Mouse (Mus musculus) frontal cortex, adult 2 months (tissue): ENCODE results near the gene Ldlrad3. TPM values are rescaled to one million over a fixed set of nuclear protein-coding genes. Genes with fewer than 3 reads are reported as not detected.

Experiments
- DNase-seq, 2 experiments: peaks; one replicate each; pipeline ENCODE4 v3.0.0; 2022; ENCODE audit warnings: low spot score in 1 of 2; ENCODE audit errors: extremely low spot score in 1 of 2
- polyA plus RNA-seq: library from polyadenylated mRNA; depleted of rRNA; stranded (reverse); fragments of >200 nt; gene quantifications from 2 replicates; pipeline ENCODE4 v1.2.3, GENCODE M21; 2012; rRNA removed

Gene Ldlrad3
- polyA plus RNA-seq, 1 experiment: 12.1 TPM

DNA sequence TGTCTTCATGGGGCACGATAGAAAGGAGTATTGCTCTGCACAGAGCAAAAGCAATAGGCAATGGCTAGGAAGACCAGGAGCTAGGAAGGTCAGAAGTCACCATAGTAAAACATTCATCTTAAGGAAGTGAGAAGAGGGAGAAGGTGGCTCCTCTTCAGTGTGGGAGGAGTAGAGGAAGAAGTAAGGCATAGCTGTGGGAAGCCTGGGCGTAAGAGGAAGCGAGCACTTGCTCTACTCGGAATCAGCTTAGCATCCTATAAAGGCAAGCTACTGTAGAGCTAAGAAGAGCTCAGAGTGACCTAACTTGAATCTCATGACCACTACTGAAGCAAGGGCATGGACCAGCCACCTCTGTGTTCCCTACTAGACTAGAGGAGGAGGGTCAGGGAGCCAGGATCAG, 263.9 kb downstream of the Ldlrad3 start:
- DNase-seq: no peak

DNA sequence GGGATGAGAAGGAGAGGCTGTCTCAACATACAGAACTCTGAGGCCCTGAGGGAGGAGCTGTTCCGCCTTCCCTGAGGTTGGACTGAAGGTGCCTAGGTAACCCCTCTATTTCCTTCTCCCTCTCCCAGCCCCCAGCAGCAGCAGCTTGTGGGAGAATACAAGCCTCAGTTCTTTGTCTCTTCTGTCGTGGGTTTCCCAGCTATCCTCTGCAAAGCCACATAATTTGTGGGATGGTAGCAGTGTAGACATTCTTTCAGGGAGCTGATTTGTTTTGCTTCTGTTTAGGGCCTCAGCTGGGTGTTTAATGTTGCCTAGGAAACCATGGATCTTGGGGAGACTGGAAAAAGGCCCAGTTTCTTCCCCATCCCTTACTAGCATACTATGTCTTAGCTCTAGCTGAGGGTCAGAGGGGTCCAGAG, 266.0 kb downstream of the Ldlrad3 start:
- DNase-seq: peak in 1 of 2 experiments; percentile 15

DNA sequence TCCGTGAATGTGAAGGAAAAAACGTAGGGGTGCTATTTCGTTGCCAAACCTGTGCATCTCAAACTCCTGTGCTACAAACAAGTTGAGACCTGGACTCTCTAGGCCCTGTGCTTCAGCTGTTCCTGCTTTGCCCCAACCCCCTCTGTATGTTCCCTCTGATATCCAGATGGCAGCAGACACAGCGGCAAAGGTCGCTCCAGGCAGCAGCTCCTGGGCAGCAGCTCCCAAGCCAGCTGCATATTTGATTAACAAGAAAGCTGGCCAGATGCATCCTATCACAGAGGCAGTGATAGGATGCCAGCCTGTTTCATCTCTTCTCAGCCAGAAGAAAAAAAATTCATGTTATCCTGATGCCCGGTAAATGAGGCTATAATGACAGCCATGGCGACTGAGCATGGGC, 267.7 kb downstream of the Ldlrad3 start:
- DNase-seq: no peak

GRCm38 (mm10) chr2:101909326-101910080, 276.7 kb downstream of the Ldlrad3 start:
- DNase-seq: no peak

DNA sequence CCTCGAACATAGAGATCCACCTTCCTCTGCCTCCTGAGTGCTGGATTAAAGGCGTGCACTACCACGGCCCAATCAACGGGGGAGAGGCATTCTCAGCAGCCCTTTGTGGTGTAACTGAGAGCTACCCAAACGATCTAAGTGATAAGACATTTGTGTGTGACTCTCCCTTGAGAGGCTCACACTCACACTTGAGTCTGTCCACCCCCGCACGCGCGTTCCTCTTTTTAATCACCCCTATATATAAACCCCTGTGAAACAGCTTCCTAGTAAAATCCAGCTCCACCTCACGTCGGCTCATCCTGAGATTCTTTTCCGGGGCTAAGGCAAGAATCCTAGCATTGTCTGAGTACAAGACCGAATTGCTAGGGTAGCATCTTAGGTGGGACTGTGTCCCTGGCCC, 277.4 kb downstream of the Ldlrad3 start:
- peak; percentile 53 to 74 for DNase-seq

DNA sequence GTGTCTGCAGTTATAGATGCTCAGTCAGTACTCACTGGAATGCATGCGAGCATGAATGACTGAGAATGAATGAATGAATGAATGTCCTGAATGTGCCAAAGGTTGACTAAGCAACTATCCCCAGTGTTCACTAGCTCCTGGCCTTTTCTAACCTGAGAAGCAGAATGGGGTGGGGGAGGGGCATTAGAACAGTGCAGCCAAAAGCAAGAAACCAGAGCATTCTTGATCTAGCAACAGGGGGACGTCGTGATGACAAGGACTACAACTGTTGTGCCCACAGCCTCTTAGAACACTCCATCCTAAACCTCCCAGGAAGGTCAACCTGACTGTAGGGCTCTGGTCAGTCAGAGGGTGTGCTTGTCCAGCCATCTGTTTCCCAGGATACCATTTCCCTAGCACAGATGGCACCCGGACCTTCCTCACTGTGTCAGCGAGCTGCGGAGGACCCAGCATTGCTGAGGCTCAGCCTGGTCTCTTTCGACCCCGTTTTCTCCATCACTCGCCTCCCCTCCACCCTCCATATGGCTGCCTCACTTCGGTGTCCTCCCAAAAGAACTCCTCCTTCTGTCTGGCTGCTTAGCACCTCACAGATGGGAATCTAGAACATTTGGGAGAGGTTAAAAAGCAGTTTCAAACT, 278.7 kb downstream of the Ldlrad3 start:
- peak in 1 of 2 experiments; percentile 58 for DNase-seq

DNA sequence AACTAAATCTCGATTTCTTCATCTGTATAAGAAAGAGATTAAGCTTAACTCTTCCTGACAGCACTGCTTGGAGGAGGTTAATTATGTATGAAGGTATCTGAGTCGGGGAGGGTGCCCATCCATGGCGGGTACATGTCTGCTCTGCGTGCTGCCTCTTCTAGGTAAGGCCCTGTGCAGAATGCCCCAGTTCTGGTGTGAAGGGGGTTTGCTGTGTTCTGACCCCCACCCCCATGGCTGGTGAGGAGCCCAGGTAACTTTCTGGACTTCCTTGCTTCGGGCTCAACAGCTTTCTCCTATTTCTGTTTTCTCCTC, 279.9 kb downstream of the Ldlrad3 start:
- DNase-seq: no peak

GRCm38 (mm10) chr2:101905534-101906378, 280.4 kb downstream of the Ldlrad3 start:
- DNase-seq: peak; percentile 73 to 94

DNA sequence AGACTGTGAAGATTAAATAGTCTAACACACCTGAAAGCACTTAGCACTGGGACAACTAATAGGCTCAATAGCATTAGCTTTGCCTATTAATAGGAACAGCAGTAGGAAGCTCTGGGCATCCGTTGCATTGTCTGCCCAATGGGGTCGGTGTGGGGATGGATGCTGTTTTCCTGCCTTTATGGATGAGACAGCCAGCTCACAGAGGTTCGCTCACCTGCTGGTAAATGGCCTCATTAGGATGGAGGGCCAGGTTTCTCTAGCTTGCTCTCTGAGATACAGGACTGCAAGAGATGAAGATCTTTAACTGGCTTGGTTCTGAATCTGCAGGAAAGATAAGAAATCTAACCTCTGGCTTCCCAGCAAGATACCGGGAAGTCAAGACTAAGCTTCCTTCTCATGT, 284.0 kb downstream of the Ldlrad3 start:
- DNase-seq: no peak

Other genes starting within 250 kb of the Ldlrad3 start
- 143 and 157 TPM in 2 replicates for gene Trim44, start 221.4 kb upstream of the Ldlrad3 start, polyA plus RNA-seq